Mouse (Mus musculus) heart, adult 2 months (tissue): ENCODE results near the gene Serpinb9d. TPM values are rescaled to one million over a fixed set of nuclear protein-coding genes. Genes with fewer than 3 reads are reported as not detected.
"Not testable (repeated sequence)": the region's sequence is repeated elsewhere in the genome, so short reads cannot be mapped to it uniquely, and the experiment has no call there.

Experiments
- DNase-seq, 2 experiments: peaks; one replicate each; pipeline ENCODE4 v3.0.0; 2021
- H3K27ac ChIP-seq: fragments of 200-600 bp; 2 replicates; pipeline ENCODE4 v1.8.1; 2022
- H3K27me3 ChIP-seq: fragments of 200-500 bp; 2 replicates; pipeline ENCODE4 v1.6.1; 2012; ENCODE audit warnings: mild to moderate bottlenecking, low read length, inconsistent platforms, mixed read lengths; ENCODE audit not compliant: control insufficient read depth, insufficient read depth
- H3K36me3 ChIP-seq: fragments of 200-500 bp; 2 replicates; pipeline ENCODE4 v1.6.1; 2012; ENCODE audit warnings: low read length, inconsistent platforms; ENCODE audit not compliant: control insufficient read depth, insufficient read depth
- H3K4me1 ChIP-seq: fragments of 200-500 bp; 2 replicates; pipeline ENCODE4 v1.6.1; 2011; ENCODE audit warnings: low read length; ENCODE audit not compliant: control insufficient read depth, insufficient read depth
- H3K4me3 ChIP-seq: fragments of 200-600 bp; 2 replicates; pipeline ENCODE4 v1.8.1; 2022
- H3K79me2 ChIP-seq: fragments of 200-500 bp; replicated peaks from 2 replicates; pipeline ENCODE4 v1.6.1; 2012; ENCODE audit warnings: mild to moderate bottlenecking, inconsistent platforms, low read length, moderate library complexity, mixed read lengths; ENCODE audit not compliant: control insufficient read depth, insufficient read depth
- H3K9ac ChIP-seq: fragments of 200-500 bp; 2 replicates; pipeline ENCODE4 v1.6.1; 2012; ENCODE audit warnings: low read depth, mild to moderate bottlenecking, control low read depth, inconsistent platforms, low read length, mixed read lengths
- CTCF ChIP-seq: fragments of 200-600 bp; IDR thresholded peaks from 2 replicates; pipeline ENCODE4 v1.8.1; 2022; ENCODE audit warnings: antibody characterized with exemption, mild to moderate bottlenecking, moderate library complexity
- EP300 ChIP-seq: fragments of 200-500 bp; IDR thresholded peaks from 2 replicates; pipeline ENCODE4 v1.6.1; 2011; ENCODE audit warnings: low read depth, low read length, control low read depth; ENCODE audit not compliant: insufficient read depth
- POLR2A ChIP-seq: fragments of 200-500 bp; IDR thresholded peaks from 2 replicates; pipeline ENCODE4 v1.6.1; 2011; ENCODE audit warnings: mild to moderate bottlenecking, low read depth, low read length, control low read depth; ENCODE audit not compliant: insufficient read depth
- WGBS: fragments of 180-500 bp; shearing (Covaris S2); methylation state at CpG from one replicate; pipeline ENCODE4 v1.1.7; 2018; 5-methylcytosine and 5-hydroxymethylcytosine counted together
- intact Hi-C: fragments of 180-260 bp; cut with DNase I; formaldehyde crosslinking; loops from one replicate; pipeline ENCODE4 v1.15.1; 2025
- long read RNA-seq: library from polyadenylated mRNA; stranded (forward); transcript quantifications from one replicate; pipeline ENCODE4 v2.0.0, GENCODE M21; 2021
- polyA plus RNA-seq: library from polyadenylated mRNA; depleted of rRNA; stranded (reverse); fragments of >200 nt; gene quantifications from 2 replicates; pipeline ENCODE4 v1.2.3, GENCODE M21; 2012; rRNA removed
- total RNA-seq, 2 experiments: library from RNA; stranded (reverse); gene quantifications; 2 replicates each; pipeline ENCODE4 v1.2.3; 2021

Serpinb9d gene
- total RNA-seq (not detected), polyA plus RNA-seq (not detected in 2 replicates)
- long read RNA-seq: 0 reads

- Histone ChIP-seq H3K4me3 (no peak within 1 kb of the TSS), H3K27ac (no peak within 1 kb of the TSS), H3K79me2 (no peaks in the 10 kb centered on the region), H3K9ac (no peak within 1 kb of the TSS), H3K4me1 (no peaks in the 10 kb centered on the region), H3K36me3 (no peaks in the 10 kb centered on the region), H3K27me3 (no peaks in the 10 kb centered on the region)
- no peak for DNase-seq
- 76% methylated on average over 5 of the region's 5 CpGs for WGBS
- intact Hi-C loops: no loop called here
- TF ChIP-seq EP300 (no peak), POLR2A (no peak), CTCF (no peak)
These were observed at the start of gene Serpinb9d for GRCm38 (mm10) chr13:33192659-33193058. Gene Serpinb9d (plus strand): TSS chr13:33192959.

GRCm38 (mm10) chr13:33159642-33160041 is 33.1 kb upstream of the Serpinb9d start, which contains the start of gene Serpinb9c:
Gene Serpinb9c (minus strand): TSS chr13:33159742.
- Histone ChIP-seq H3K36me3 (no peaks in the 10 kb centered on the region), H3K4me1 (no peaks in the 10 kb centered on the region), H3K27me3 (no peaks in the 10 kb centered on the region), H3K79me2 (no peaks in the 10 kb centered on the region), H3K27ac (no peak within 1 kb of the TSS), H3K4me3 (no peak within 1 kb of the TSS), H3K9ac (no peak within 1 kb of the TSS)
- intact Hi-C loops: no loop called here
- no peak for TF ChIP-seq EP300
- no peak for TF ChIP-seq CTCF
- no peak for TF ChIP-seq POLR2A
- WGBS: 68% methylated on average over 4 of the region's 4 CpGs
- DNase-seq: no peak

- H3K27ac ChIP-seq, DNase-seq, H3K9ac ChIP-seq, intact Hi-C loops, H3K4me1 ChIP-seq, H3K27me3 ChIP-seq, H3K79me2 ChIP-seq, H3K4me3 ChIP-seq, H3K36me3 ChIP-seq: not testable (repeated sequence)
- 67% methylated on average over 1 of the region's 1 CpGs for WGBS
These were observed 2.3 kb upstream of the Serpinb9d start for GRCm38 (mm10) chr13:33190486-33190885.

- no peak overlapping the region for H3K27ac ChIP-seq
- DNase-seq: no peak
- H3K79me2 ChIP-seq: no peaks in the 10 kb centered on the region
- intact Hi-C loops: no loop called here
- 47% methylated on average over 2 of the region's 2 CpGs for WGBS
- H3K36me3 ChIP-seq: no peaks in the 10 kb centered on the region
- H3K4me3 ChIP-seq: no peak overlapping the region
- no peaks in the 10 kb centered on the region for H3K4me1 ChIP-seq
- TF ChIP-seq POLR2A (no peak), CTCF (no peak), EP300 (no peak)
- no peak overlapping the region for H3K9ac ChIP-seq
- no peaks in the 10 kb centered on the region for H3K27me3 ChIP-seq
These were observed 7.0 kb downstream of the Serpinb9d start for GRCm38 (mm10) chr13:33199740-33200139.

- H3K36me3 ChIP-seq, H3K79me2 ChIP-seq, intact Hi-C loops, H3K4me3 ChIP-seq, H3K27me3 ChIP-seq, H3K27ac ChIP-seq, DNase-seq, H3K9ac ChIP-seq, H3K4me1 ChIP-seq: not testable (repeated sequence)
- 73% methylated on average over 2 of the region's 2 CpGs for WGBS
These were observed 56.6 kb downstream of the Serpinb9d start, which contains the start of gene Serpinb9e for GRCm38 (mm10) chr13:33249312-33249711. Gene Serpinb9e (plus strand): TSS chr13:33249612.

Other genes starting within 250 kb of the Serpinb9d start
- gene Serpinb6b, start 227.8 kb upstream of the Serpinb9d start, total RNA-seq: 10 to 100 TPM; 26.3 to 33.1 TPM
- 21.6 and 30.3 TPM in 2 replicates for gene Serpinb6b, start 227.8 kb upstream of the Serpinb9d start, polyA plus RNA-seq
- 1 to 10 TPM; 8.6 to 9.3 TPM for gene Serpinb9, start 189.7 kb upstream of the Serpinb9d start, total RNA-seq
- gene Serpinb9, start 189.7 kb upstream of the Serpinb9d start, polyA plus RNA-seq: 6.0 and 11.9 TPM in 2 replicates
- under 1 TPM in 1 of 2 experiments, not detected in 1; 0.18 TPM for gene Serpinb9b, start 165.5 kb upstream of the Serpinb9d start, total RNA-seq
- gene Serpinb9b, start 165.5 kb upstream of the Serpinb9d start, polyA plus RNA-seq: 0.20 and 0.47 TPM in 2 replicates
- gene Serpinb1b, start 114.4 kb upstream of the Serpinb9d start, total RNA-seq: not detected
- not detected in 2 replicates for gene Serpinb1b, start 114.4 kb upstream of the Serpinb9d start, polyA plus RNA-seq
- gene Serpinb9c, start 33.2 kb upstream of the Serpinb9d start, total RNA-seq: not detected
- not detected in 2 replicates for gene Serpinb9c, start 33.2 kb upstream of the Serpinb9d start, polyA plus RNA-seq
- gene Serpinb9e, start 56.7 kb downstream of the Serpinb9d start, total RNA-seq: not detected
- gene Serpinb9e, start 56.7 kb downstream of the Serpinb9d start, polyA plus RNA-seq: not detected in 2 replicates
- not detected for gene Serpinb9f, start 131.1 kb downstream of the Serpinb9d start, total RNA-seq
- gene Serpinb9f, start 131.1 kb downstream of the Serpinb9d start, polyA plus RNA-seq: not detected in 2 replicates
- not detected for gene Gm11397, start 202.8 kb downstream of the Serpinb9d start, total RNA-seq
- not detected in 2 replicates for gene Gm11397, start 202.8 kb downstream of the Serpinb9d start, polyA plus RNA-seq